Mouse (Mus musculus) spleen, adult 10 weeks (tissue): Measurements from ENCODE around the gene Lbhd1. TPM values are rescaled to one million over a fixed set of nuclear protein-coding genes. Genes with fewer than 3 reads are reported as not detected.

Experiments used
- polyA plus RNA-seq: library from polyadenylated mRNA; stranded (reverse); fragments of 350-450 nt; fragmentation: Illumina TruSeq; extraction: RNeasy Lipid Tissue Mini Kit (QIAGEN cat#74804); gene quantifications from one replicate; pipeline ENCODE4 v1.2.3, GENCODE M21; 2015; ENCODE audit warnings: low replicate concordance; ENCODE audit not compliant: insufficient read depth

Lbhd1 gene
- 85.8 TPM for polyA plus RNA-seq

GRCm38 (mm10) chr19:8883616-8884015 lies at the start of gene Lbhd1, which contains the start of gene Gm49403:
Lbhd1 (plus strand) TSS chr19:8883732.
Gm49403 (plus strand) TSS chr19:8883930.

GRCm38 (mm10) chr19:8837251-8837791 lies 46.2 kb upstream of the Lbhd1 start, which contains the start of gene Bscl2:
Bscl2 (plus strand) TSS chr19:8837467.

GRCm38 (mm10) chr19:8839103-8839907 lies 44.2 kb upstream of the Lbhd1 start, which contains the start of gene Gng3:
Gng3 (minus strand) TSS chr19:8839194.

GRCm38 (mm10) chr19:8850402-8850901 lies 33.1 kb upstream of the Lbhd1 start, which contains the start of gene Lrrn4cl:
Lrrn4cl (plus strand) TSS chr19:8850768.

GRCm38 (mm10) chr19:8871267-8872186 lies 12.0 kb upstream of the Lbhd1 start, which contains the start of gene Ubxn1:
Ubxn1 (plus strand) TSS chr19:8871496.

GRCm38 (mm10) chr19:8880311-8881033 lies 3.1 kb upstream of the Lbhd1 start, which contains the start of gene Uqcc3:
Uqcc3 (minus strand) TSS chr19:8880923.

GRCm38 (mm10) chr19:8888511-8889385 lies 5.2 kb downstream of the Lbhd1 start, which contains the start of the genes 1810009A15Rik and Gm49416:
1810009A15Rik (plus strand) TSS chr19:8888853.
Gm49416 (plus strand) TSS chr19:8888926.

GRCm38 (mm10) chr19:8892829-8893766 lies 9.6 kb downstream of the Lbhd1 start, which contains the start of gene Ints5:
Ints5 (plus strand) TSS chr19:8893005.

GRCm38 (mm10) chr19:8897865-8898495 lies 14.4 kb downstream of the Lbhd1 start, which contains the start of gene Ganab:
Ganab (plus strand) TSS chr19:8898071.

GRCm38 (mm10) chr19:8920073-8920736 lies 36.7 kb downstream of the Lbhd1 start, which contains the start of gene B3gat3:
B3gat3 (plus strand) TSS chr19:8920374.

GRCm38 (mm10) chr19:8929224-8930088 lies 45.9 kb downstream of the Lbhd1 start, which contains the start of the genes Rom1 and Eml3:
Rom1 (minus strand) TSS chr19:8929356.
Eml3 (plus strand) TSS chr19:8929552.

GRCm38 (mm10) chr19:8941515-8942217 lies 58.1 kb downstream of the Lbhd1 start, which contains the start of gene Mta2:
Mta2 (plus strand) TSS chr19:8941875.

